Mouse (Mus musculus): ENCODE data around the gene Tmem198b. TPM values are rescaled to one million over a fixed set of nuclear protein-coding genes. Genes with fewer than 3 reads are reported as not detected.

Gene Tmem198b
- polyA plus RNA-seq, 1 experiment: 10.8 TPM

DNA sequence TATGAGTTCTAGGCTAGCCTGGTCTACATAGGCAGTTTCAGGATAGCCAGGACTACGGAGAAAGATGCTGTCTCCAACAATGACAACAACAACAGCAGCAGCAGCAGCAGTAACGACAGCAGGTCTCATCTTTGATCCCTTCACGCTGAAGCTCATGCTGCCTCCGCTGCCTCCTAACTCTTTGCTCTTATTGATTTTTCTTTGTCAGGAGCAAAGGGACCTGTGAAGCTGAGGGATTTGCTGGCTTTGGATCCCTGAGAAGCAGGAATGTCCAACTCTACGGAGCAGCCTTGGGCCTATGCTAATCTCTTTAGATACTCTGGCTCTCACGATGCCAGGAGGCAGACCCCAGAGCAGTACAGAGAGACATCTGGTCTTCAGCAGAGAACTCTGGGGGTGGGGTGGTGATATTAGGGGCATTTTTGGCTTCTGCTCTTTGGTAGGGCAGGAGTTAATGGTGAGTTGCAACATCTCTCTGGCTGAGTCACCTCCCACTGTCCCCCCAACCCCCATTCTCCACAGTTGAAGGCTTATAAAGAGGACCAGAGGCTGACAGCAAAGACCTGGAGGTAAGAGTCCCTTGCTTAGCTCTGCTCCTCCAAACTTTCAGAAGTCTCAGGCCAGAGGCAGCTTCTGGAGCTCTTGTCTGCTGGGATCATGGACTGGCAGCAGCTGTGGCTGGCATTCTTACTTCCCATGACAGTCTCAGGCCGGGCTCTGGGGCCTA, 13.6 kb downstream of the Tmem198b start, which contains the start of gene Mmp19:
TSS of gene Mmp19 (plus strand) at position 513 of the 727 bp plus-strand sequence.
- Histone ChIP-seq H3K4me1 (ENCODE audit: control insufficient read depth, insufficient read depth, insufficient read length) (no peaks in the 10 kb centered on the region; the same call in 1 of the 2 replicates), H3K27me3 (ENCODE audit: control insufficient read depth, insufficient read depth, low read length) (no peaks in the 10 kb centered on the region), H3K4me3 (ENCODE audit: extremely low read depth, insufficient read depth, insufficient read length) (0 out of 2 replicates have a peak within 1 kb of the TSS, but pooled peaks have one; percentile 4), H3K36me3 (ENCODE audit: control insufficient read depth, insufficient read depth, low read length) (no peaks in the 10 kb centered on the region), H3K27ac (ENCODE audit: insufficient read depth, low read length) (no peak within 1 kb of the TSS)
- DNase-seq (ENCODE audit: low read depth in 1 of 2, low spot score in 2 of 2): no peak
- no peak for TF ChIP-seq CTCF (IDR thresholded peaks at IDR 0.05; ENCODE audit: extremely low read depth, insufficient read depth, insufficient read length, insufficient replicate concordance)
- no peak for TF ChIP-seq POLR2A (IDR thresholded peaks at IDR 0.05; ENCODE audit: low read depth, low read length)
- 87% methylated on average over 7 of the region's 7 CpGs for WGBS

- DNase-seq (ENCODE audit: low read depth in 1 of 2, low spot score in 2 of 2): no peak
- H3K4me1 ChIP-seq (ENCODE audit: control insufficient read depth, insufficient read depth, insufficient read length): peaks cover 7% of the 10 kb centered on the region; the same call in 1 of the 2 replicates
- WGBS: 35% methylated on average over 1 of the region's 1 CpGs
- H3K4me3 ChIP-seq (ENCODE audit: extremely low read depth, insufficient read depth, insufficient read length): no peak overlapping the region
- no peak for TF ChIP-seq CTCF (IDR thresholded peaks at IDR 0.05; ENCODE audit: extremely low read depth, insufficient read depth, insufficient read length, insufficient replicate concordance)
- no peak for TF ChIP-seq POLR2A (IDR thresholded peaks at IDR 0.05; ENCODE audit: low read depth, low read length)
- no peaks in the 10 kb centered on the region for H3K27me3 ChIP-seq (ENCODE audit: control insufficient read depth, insufficient read depth, low read length)
- H3K27ac ChIP-seq (ENCODE audit: insufficient read depth, low read length): 0 out of 2 replicates have a peak overlapping the region, but pooled peaks have one; percentile 9
- H3K36me3 ChIP-seq (ENCODE audit: control insufficient read depth, insufficient read depth, low read length): no peaks in the 10 kb centered on the region
These were observed 24.0 kb downstream of the Tmem198b start for GRCm38 (mm10) chr10:128780200-128780599.

- DNase-seq (ENCODE audit: low read depth in 1 of 2, low spot score in 2 of 2): peak in 1 of 2 experiments; percentile 22
- H3K4me3 ChIP-seq (ENCODE audit: extremely low read depth, insufficient read depth, insufficient read length): no peak overlapping the region
- WGBS: 16% methylated on average over 8 of the region's 8 CpGs
- H3K27me3 ChIP-seq (ENCODE audit: control insufficient read depth, insufficient read depth, low read length): no peaks in the 10 kb centered on the region
- H3K4me1 ChIP-seq (ENCODE audit: control insufficient read depth, insufficient read depth, insufficient read length): peaks cover 7% of the 10 kb centered on the region; the same call in 1 of the 2 replicates
- no peak for TF ChIP-seq POLR2A (IDR thresholded peaks at IDR 0.05; ENCODE audit: low read depth, low read length)
- no peak for TF ChIP-seq CTCF (IDR thresholded peaks at IDR 0.05; ENCODE audit: extremely low read depth, insufficient read depth, insufficient read length, insufficient replicate concordance)
- H3K36me3 ChIP-seq (ENCODE audit: control insufficient read depth, insufficient read depth, low read length): no peaks in the 10 kb centered on the region
- peak overlapping the region; percentile 82 for H3K27ac ChIP-seq (ENCODE audit: insufficient read depth, low read length)
These were observed 25.0 kb downstream of the Tmem198b start for GRCm38 (mm10) chr10:128779011-128779795.

GRCm38 (mm10) chr10:128778441-128778840, 25.7 kb downstream of the Tmem198b start:
- peaks cover 7% of the 10 kb centered on the region; the same call in 1 of the 2 replicates for H3K4me1 ChIP-seq (ENCODE audit: control insufficient read depth, insufficient read depth, insufficient read length)
- DNase-seq (ENCODE audit: low read depth in 1 of 2, low spot score in 2 of 2): no peak
- no peaks in the 10 kb centered on the region for H3K27me3 ChIP-seq (ENCODE audit: control insufficient read depth, insufficient read depth, low read length)
- TF ChIP-seq POLR2A (IDR thresholded peaks at IDR 0.05; ENCODE audit: low read depth, low read length) (no peak), CTCF (IDR thresholded peaks at IDR 0.05; ENCODE audit: extremely low read depth, insufficient read depth, insufficient read length, insufficient replicate concordance) (no peak)
- no peak overlapping the region for H3K4me3 ChIP-seq (ENCODE audit: extremely low read depth, insufficient read depth, insufficient read length)
- no peak overlapping the region for H3K27ac ChIP-seq (ENCODE audit: insufficient read depth, low read length)
- WGBS: 86% methylated on average over 2 of the region's 2 CpGs
- H3K36me3 ChIP-seq (ENCODE audit: control insufficient read depth, insufficient read depth, low read length): no peaks in the 10 kb centered on the region

DNA sequence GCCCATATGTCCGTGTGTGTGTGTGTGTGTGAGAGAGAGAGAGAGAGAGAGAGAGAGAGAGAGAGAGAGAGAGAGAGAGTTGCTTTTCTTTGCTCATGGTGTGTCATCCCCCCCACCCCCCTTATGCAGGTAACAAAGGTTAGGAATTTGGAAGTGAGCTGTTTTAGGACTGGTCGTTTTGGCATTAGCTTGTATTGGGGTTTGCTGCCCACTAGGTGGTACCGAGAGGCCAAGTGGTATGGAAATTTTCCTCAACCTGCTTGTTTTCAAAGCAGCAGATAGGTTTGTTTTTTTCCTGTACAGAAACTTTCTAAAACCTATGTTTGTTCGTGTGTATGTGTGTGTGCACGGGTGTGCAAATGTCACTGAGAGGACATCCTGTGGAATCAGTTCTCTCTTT, 30.5 kb downstream of the Tmem198b start:
- Histone ChIP-seq H3K27me3 (ENCODE audit: control insufficient read depth, insufficient read depth, low read length) (no peaks in the 10 kb centered on the region), H3K27ac (ENCODE audit: insufficient read depth, low read length) (no peak overlapping the region), H3K4me3 (ENCODE audit: extremely low read depth, insufficient read depth, insufficient read length) (no peak overlapping the region), H3K36me3 (ENCODE audit: control insufficient read depth, insufficient read depth, low read length) (no peaks in the 10 kb centered on the region), H3K4me1 (ENCODE audit: control insufficient read depth, insufficient read depth, insufficient read length) (no peaks in the 10 kb centered on the region)
- DNase-seq (ENCODE audit: low read depth in 1 of 2, low spot score in 2 of 2): no peak
- TF ChIP-seq POLR2A (IDR thresholded peaks at IDR 0.05; ENCODE audit: low read depth, low read length) (no peak), CTCF (IDR thresholded peaks at IDR 0.05; ENCODE audit: extremely low read depth, insufficient read depth, insufficient read length, insufficient replicate concordance) (no peak)
- 26% methylated on average over 5 of the region's 5 CpGs for WGBS

- TF ChIP-seq CTCF (IDR thresholded peaks at IDR 0.05; ENCODE audit: extremely low read depth, insufficient read depth, insufficient read length, insufficient replicate concordance) (no peak), POLR2A (IDR thresholded peaks at IDR 0.05; ENCODE audit: low read depth, low read length) (no peak)
- no peaks in the 10 kb centered on the region for H3K4me1 ChIP-seq (ENCODE audit: control insufficient read depth, insufficient read depth, insufficient read length)
- 89% methylated on average over 2 of the region's 2 CpGs for WGBS
These were observed 31.3 kb downstream of the Tmem198b start for GRCm38 (mm10) chr10:128772895-128773294.

More at GRCm38 (mm10) chr10:128772895-128773294, 31.3 kb downstream of the Tmem198b start:
- Histone ChIP-seq H3K4me3 (ENCODE audit: extremely low read depth, insufficient read depth, insufficient read length) (no peak overlapping the region), H3K36me3 (ENCODE audit: control insufficient read depth, insufficient read depth, low read length) (no peaks in the 10 kb centered on the region), H3K27ac (ENCODE audit: insufficient read depth, low read length) (no peak overlapping the region), H3K27me3 (ENCODE audit: control insufficient read depth, insufficient read depth, low read length) (no peaks in the 10 kb centered on the region)
- no peak for DNase-seq (ENCODE audit: low read depth in 1 of 2, low spot score in 2 of 2)

Other genes starting within 250 kb of the Tmem198b start
- gene Pa2g4, start 238.4 kb downstream of the Tmem198b start, polyA plus RNA-seq (2012; rRNA removed): 16.8 and 18.9 TPM in 2 replicates
- 1.6 TPM in 2 replicates for gene Erbb3, start 214.7 kb downstream of the Tmem198b start, polyA plus RNA-seq (2012; rRNA removed)
- 929 and 934 TPM in 2 replicates for gene Rps26, start 177.6 kb downstream of the Tmem198b start, polyA plus RNA-seq (2012; rRNA removed)
- gene Ikzf4, start 158.4 kb downstream of the Tmem198b start, polyA plus RNA-seq (2012; rRNA removed): 1.1 and 1.7 TPM in 2 replicates
- 6.5 and 6.9 TPM in 2 replicates for gene Suox, start 130.3 kb downstream of the Tmem198b start, polyA plus RNA-seq (2012; rRNA removed)
- 43.3 and 44.4 TPM in 2 replicates for gene Rab5b, start 108.1 kb downstream of the Tmem198b start, polyA plus RNA-seq (2012; rRNA removed)
- 0.66 and 9.3 TPM in 2 replicates for gene Pmel, start 100.2 kb downstream of the Tmem198b start, polyA plus RNA-seq (2012; rRNA removed)
- 19.5 and 19.8 TPM in 2 replicates for gene Cdk2, start 99.3 kb downstream of the Tmem198b start, polyA plus RNA-seq (2012; rRNA removed)
- 124 and 126 TPM in 2 replicates for gene Dgka, start 59.5 kb downstream of the Tmem198b start, polyA plus RNA-seq (2012; rRNA removed)
- gene Pym1, start 56.5 kb downstream of the Tmem198b start, polyA plus RNA-seq (2012; rRNA removed): 31.7 and 34.7 TPM in 2 replicates
- 1.7 and 1.8 TPM in 2 replicates for gene Mmp19, start 13.5 kb downstream of the Tmem198b start, polyA plus RNA-seq (2012; rRNA removed)
- 9.1 and 9.4 TPM in 2 replicates for gene Dnajc14, start 308 bp downstream of the Tmem198b start, polyA plus RNA-seq (2012; rRNA removed)
- 3.0 and 4.5 TPM in 2 replicates for gene Sarnp, start 13.0 kb upstream of the Tmem198b start, polyA plus RNA-seq (2012; rRNA removed)
- gene Ormdl2, start 17.3 kb upstream of the Tmem198b start, polyA plus RNA-seq (2012; rRNA removed): 25.5 and 28.9 TPM in 2 replicates
- 5.8 and 6.0 TPM in 2 replicates for gene Gdf11, start 87.3 kb upstream of the Tmem198b start, polyA plus RNA-seq (2012; rRNA removed)
- 25.8 and 35.7 TPM in 2 replicates for gene Cd63, start 96.6 kb upstream of the Tmem198b start, polyA plus RNA-seq (2012; rRNA removed)
- gene Rdh5, start 118.5 kb upstream of the Tmem198b start, polyA plus RNA-seq (2012; rRNA removed): 15.1 and 15.8 TPM in 2 replicates
- gene Bloc1s1, start 119.7 kb upstream of the Tmem198b start, polyA plus RNA-seq (2012; rRNA removed): 113 and 138 TPM in 2 replicates
- gene Itga7, start 129.4 kb upstream of the Tmem198b start, polyA plus RNA-seq (2012; rRNA removed): 5.8 and 6.5 TPM in 2 replicates
- gene Mettl7b, start 156.6 kb upstream of the Tmem198b start, polyA plus RNA-seq (2012; rRNA removed): 0.07 TPM in 1 of 2 replicates, not detected in the other
- gene Olfr9, start 185.1 kb upstream of the Tmem198b start, polyA plus RNA-seq (2012; rRNA removed): not detected in 2 replicates
- gene Olfr763, start 206.4 kb upstream of the Tmem198b start, polyA plus RNA-seq (2012; rRNA removed): not detected in 2 replicates
- gene Olfr764-ps1, start 235.5 kb upstream of the Tmem198b start, polyA plus RNA-seq (2012; rRNA removed): not detected in 2 replicates
- not detected in 2 replicates for gene Olfr765, start 245.6 kb upstream of the Tmem198b start, polyA plus RNA-seq (2012; rRNA removed)